Mouse (Mus musculus): ENCODE measurements around the gene Cphx3. TPM values are rescaled to one million over a fixed set of nuclear protein-coding genes. Genes with fewer than 3 reads are reported as not detected.
"Not testable (repeated sequence)": the region's sequence is repeated elsewhere in the genome, so short reads cannot be mapped to it uniquely, and the experiment has no call there.

The Cphx3 gene
- polyA plus RNA-seq, 1 experiment from 2014 or later, result not detected

GRCm38 (mm10) chr14:26081216-26081615, 881 bp upstream of the Cphx3 start, which contains the start of gene Cphx2:
Cphx2 (plus strand) TSS chr14:26081516.
- not testable (repeated sequence) for H3K4me2 ChIP-seq; H3K27me3 ChIP-seq; H3K9me3 ChIP-seq (replicated peaks); H3K9ac ChIP-seq; H3K4me3 ChIP-seq; H3K36me3 ChIP-seq (ENCODE audit: poor library complexity, severe bottlenecking); H3K27ac ChIP-seq; H3K4me1 ChIP-seq; ATAC-seq
- no CpG with 5 or more reads among the region's 6 CpGs for WGBS

GRCm38 (mm10) chr14:26097622-26098021, 15.5 kb downstream of the Cphx3 start:
- H3K4me2 ChIP-seq; ATAC-seq; H3K36me3 ChIP-seq (ENCODE audit: poor library complexity, severe bottlenecking); H3K27ac ChIP-seq; H3K27me3 ChIP-seq; H3K4me1 ChIP-seq; H3K9ac ChIP-seq; H3K4me3 ChIP-seq; H3K9me3 ChIP-seq (replicated peaks): not testable (repeated sequence)
- WGBS, result no CpG with 5 or more reads among the region's 3 CpGs

DNA sequence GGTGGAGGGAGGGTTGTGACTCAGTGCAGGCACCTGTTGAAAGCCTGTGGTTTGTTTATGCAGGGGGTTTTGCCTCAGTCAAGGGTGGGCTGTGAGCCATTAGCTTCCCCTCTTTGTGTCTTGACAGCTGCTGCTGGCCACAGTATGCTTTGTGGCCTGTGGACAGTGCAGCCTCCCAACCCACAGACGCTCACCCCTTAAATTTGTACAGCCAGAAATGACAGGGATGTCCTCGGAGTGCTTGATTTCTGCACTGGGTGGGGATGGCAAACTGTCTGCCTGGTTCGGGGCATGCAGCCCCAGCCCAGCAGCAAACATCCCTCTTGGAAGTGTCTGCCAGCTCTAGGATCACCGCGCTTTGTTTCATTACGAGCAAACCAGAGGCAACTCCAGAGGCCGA, 36.1 kb downstream of the Cphx3 start, which contains the start of gene Duxbl2:
Duxbl2 (plus strand) TSS at position 200 of the 400 bp plus-strand sequence.
- H3K36me3 ChIP-seq (ENCODE audit: poor library complexity, severe bottlenecking); H3K4me3 ChIP-seq; H3K9me3 ChIP-seq (replicated peaks); H3K9ac ChIP-seq; H3K4me2 ChIP-seq; H3K27ac ChIP-seq; H3K4me1 ChIP-seq; H3K27me3 ChIP-seq: not testable (repeated sequence)
- WGBS, result no CpG with 5 or more reads among the region's 7 CpGs
- peak; percentile 41; the same call in 1 of the 2 replicates for ATAC-seq

DNA sequence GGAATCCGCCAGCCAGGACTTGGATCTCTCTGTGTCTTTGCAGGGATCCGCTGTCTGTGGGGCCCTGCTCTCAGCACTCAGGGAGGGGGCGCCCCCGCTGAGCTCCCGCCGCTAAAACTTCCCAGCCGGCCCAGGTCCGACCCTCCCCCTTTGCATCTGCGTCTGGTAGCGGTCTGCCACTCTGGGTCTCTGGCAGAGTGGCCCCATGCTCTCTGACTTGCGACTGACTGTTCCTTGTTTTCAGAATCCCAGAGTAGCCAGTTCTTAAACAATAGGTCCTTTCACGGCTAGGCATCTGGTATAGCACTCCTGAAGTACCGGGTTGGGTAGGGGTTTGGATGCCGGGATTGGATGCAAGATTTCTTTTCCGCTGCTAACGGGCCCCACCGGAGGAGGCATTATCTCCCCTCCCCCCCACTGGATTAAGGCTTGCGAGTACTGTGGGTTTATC, 36.5 kb downstream of the Cphx3 start:
- H3K27ac ChIP-seq; H3K27me3 ChIP-seq; H3K9ac ChIP-seq; H3K4me3 ChIP-seq; H3K9me3 ChIP-seq (replicated peaks); H3K36me3 ChIP-seq (ENCODE audit: poor library complexity, severe bottlenecking); H3K4me1 ChIP-seq; H3K4me2 ChIP-seq: not testable (repeated sequence)
- WGBS, result no CpG with 5 or more reads among the region's 18 CpGs
- ATAC-seq, result peak; percentile 87

DNA sequence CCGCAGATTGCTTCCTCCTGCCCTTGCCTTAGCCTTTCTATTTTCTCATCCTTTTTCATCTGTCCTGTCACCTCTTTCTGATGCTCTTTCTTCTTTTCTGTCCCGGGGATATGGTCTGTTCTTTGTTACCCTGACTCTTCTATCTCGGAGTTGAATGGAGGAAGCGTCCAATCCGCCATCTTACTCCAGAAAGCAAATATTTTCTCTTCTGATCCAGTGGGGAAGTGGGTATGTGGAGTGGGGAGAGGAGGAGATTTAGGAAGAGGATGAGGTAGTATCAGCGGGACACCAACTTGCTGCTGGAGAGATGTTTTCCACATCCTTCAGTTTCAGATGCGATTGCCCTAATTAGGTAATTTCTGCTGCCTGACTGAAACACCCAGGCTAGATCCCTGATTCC, 37.0 kb downstream of the Cphx3 start:
- H3K27me3 ChIP-seq; H3K4me2 ChIP-seq; H3K27ac ChIP-seq; H3K9me3 ChIP-seq (replicated peaks); ATAC-seq; H3K4me3 ChIP-seq; H3K4me1 ChIP-seq; H3K36me3 ChIP-seq (ENCODE audit: poor library complexity, severe bottlenecking); H3K9ac ChIP-seq: not testable (repeated sequence)
- WGBS, result no CpG with 5 or more reads among the region's 7 CpGs

DNA sequence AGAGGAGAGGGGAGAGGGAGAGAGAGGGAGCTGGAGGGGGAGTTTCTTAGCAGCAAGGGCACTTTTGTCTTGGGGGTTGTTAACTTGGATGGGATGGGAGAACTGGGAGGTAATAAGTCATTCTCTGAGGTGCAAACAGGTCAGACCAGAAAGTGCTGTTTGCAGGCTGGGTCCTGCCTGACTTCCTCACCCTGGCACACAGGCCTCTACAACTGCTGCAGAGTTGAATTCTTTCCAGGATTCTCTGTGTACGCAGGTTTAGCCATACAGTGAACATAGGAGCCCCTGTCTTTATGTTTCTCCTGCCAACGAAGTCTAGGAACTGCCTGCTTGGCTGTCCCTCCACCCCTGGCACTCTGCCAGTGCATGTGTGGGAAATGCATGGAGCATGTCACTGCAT, 65.0 kb downstream of the Cphx3 start:
- H3K4me3 ChIP-seq; H3K27ac ChIP-seq; H3K36me3 ChIP-seq (ENCODE audit: poor library complexity, severe bottlenecking); H3K27me3 ChIP-seq; ATAC-seq; H3K9ac ChIP-seq; H3K4me1 ChIP-seq; H3K9me3 ChIP-seq (replicated peaks); H3K4me2 ChIP-seq: not testable (repeated sequence)
- no CpG with 5 or more reads among the region's 2 CpGs for WGBS

DNA sequence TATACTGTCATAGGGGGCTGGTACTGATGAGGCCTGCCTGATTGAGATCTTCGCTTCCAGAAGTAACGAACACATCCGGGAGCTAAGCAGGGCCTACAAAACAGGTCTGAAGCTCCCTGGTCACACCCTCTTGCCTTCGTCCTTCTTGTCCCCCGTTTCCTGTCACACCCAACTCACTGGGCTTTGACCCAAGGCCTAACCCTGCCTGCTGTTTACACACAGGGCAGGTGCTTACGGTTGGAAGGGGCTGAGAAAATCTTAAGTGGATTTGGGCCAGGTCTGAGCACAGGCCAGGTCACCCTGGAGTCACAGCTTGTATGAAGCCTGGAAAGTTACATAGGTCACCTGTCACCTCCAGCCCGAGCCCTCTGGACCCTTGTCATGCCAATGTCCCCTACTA, 73.9 kb downstream of the Cphx3 start:
- not testable (repeated sequence) for H3K4me2 ChIP-seq; H3K4me1 ChIP-seq; H3K27ac ChIP-seq; H3K9me3 ChIP-seq (replicated peaks); H3K4me3 ChIP-seq; ATAC-seq; H3K27me3 ChIP-seq; H3K36me3 ChIP-seq (ENCODE audit: poor library complexity, severe bottlenecking); H3K9ac ChIP-seq
- WGBS, result no CpG with 5 or more reads among the region's 7 CpGs

- not testable (repeated sequence) for H3K4me1 ChIP-seq; H3K36me3 ChIP-seq (ENCODE audit: poor library complexity, severe bottlenecking); H3K27ac ChIP-seq; H3K9ac ChIP-seq; ATAC-seq; H3K9me3 ChIP-seq (replicated peaks); H3K4me2 ChIP-seq; H3K27me3 ChIP-seq; H3K4me3 ChIP-seq
- no CpG with 5 or more reads among the region's 9 CpGs for WGBS
Measured at GRCm38 (mm10) chr14:26161156-26161555, 79.1 kb downstream of the Cphx3 start.

- not testable (repeated sequence) for H3K36me3 ChIP-seq (ENCODE audit: poor library complexity, severe bottlenecking); H3K27ac ChIP-seq; H3K27me3 ChIP-seq; H3K4me3 ChIP-seq; H3K4me2 ChIP-seq; H3K4me1 ChIP-seq; ATAC-seq; H3K9me3 ChIP-seq (replicated peaks); H3K9ac ChIP-seq
- no CpG with 5 or more reads among the region's 5 CpGs for WGBS
Measured at GRCm38 (mm10) chr14:26162423-26162822, 80.3 kb downstream of the Cphx3 start.

DNA sequence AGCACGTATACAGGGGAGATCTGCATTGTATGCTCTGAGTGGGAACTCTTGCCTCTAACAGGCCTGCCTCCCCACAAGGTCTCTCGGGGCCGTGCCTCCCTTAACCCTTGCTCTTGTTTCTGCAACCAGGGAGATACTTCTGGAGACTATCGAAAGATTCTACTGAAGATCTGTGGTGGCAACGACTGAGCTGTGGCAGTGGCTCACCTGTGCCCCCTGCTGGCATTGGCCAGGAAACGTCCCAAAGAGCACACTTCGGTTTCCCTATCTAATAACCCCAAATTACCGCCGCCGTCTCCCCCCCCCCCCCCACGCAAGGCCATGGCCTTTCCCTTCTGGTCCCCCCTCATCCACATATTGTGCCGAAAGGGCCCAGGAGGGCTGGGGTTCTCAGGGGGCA, 83.2 kb downstream of the Cphx3 start:
- H3K4me2 ChIP-seq; H3K9me3 ChIP-seq (replicated peaks); H3K4me1 ChIP-seq; ATAC-seq; H3K27ac ChIP-seq; H3K36me3 ChIP-seq (ENCODE audit: poor library complexity, severe bottlenecking); H3K9ac ChIP-seq; H3K27me3 ChIP-seq; H3K4me3 ChIP-seq: not testable (repeated sequence)
- WGBS, result no CpG with 5 or more reads among the region's 12 CpGs

GRCm38 (mm10) chr14:26173955-26174354, 91.9 kb downstream of the Cphx3 start:
- H3K9ac ChIP-seq; H3K9me3 ChIP-seq (replicated peaks); ATAC-seq; H3K27me3 ChIP-seq; H3K36me3 ChIP-seq (ENCODE audit: poor library complexity, severe bottlenecking); H3K4me3 ChIP-seq; H3K4me1 ChIP-seq; H3K4me2 ChIP-seq; H3K27ac ChIP-seq: not testable (repeated sequence)
- no CpG with 5 or more reads among the region's 3 CpGs for WGBS

GRCm38 (mm10) chr14:26175028-26175427, 92.9 kb downstream of the Cphx3 start:
- ATAC-seq, result not testable (repeated sequence)

DNA sequence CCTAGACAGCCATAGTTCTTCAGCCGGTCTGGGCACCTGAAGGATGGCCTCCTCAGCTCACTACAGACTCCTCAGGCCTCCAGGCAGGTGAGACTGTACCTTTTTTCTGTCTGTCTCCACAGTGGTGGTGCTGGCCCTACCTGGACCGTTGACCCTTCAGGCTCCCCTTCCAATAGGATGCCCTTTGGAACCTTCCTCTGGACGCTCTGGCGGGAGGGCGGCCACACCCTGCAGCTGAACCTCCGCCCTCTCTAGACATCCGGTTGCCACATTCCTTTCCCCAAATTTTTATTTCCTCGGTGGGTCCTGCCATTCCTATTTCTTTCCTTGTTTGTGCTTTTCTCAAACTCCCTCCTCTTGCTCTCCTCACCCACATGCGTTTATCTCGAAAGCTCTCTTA, 99.6 kb downstream of the Cphx3 start:
- WGBS, result no CpG with 5 or more reads among the region's 10 CpGs

More at GRCm38 (mm10) chr14:26175028-26175427, 92.9 kb downstream of the Cphx3 start:
- H3K36me3 ChIP-seq (ENCODE audit: poor library complexity, severe bottlenecking); H3K9me3 ChIP-seq (replicated peaks); H3K4me2 ChIP-seq; H3K27ac ChIP-seq; H3K27me3 ChIP-seq; H3K9ac ChIP-seq; H3K4me1 ChIP-seq; H3K4me3 ChIP-seq: not testable (repeated sequence)
- WGBS, result no CpG with 5 or more reads among the region's 6 CpGs

More for the DNA sequence above, 99.6 kb downstream of the Cphx3 start:
- not testable (repeated sequence) for H3K4me2 ChIP-seq; H3K27me3 ChIP-seq; H3K4me1 ChIP-seq; H3K9me3 ChIP-seq (replicated peaks); ATAC-seq; H3K9ac ChIP-seq; H3K4me3 ChIP-seq; H3K36me3 ChIP-seq (ENCODE audit: poor library complexity, severe bottlenecking); H3K27ac ChIP-seq

All from forebrain, embryonic 13.5 days (tissue).